Mouse (Mus musculus): Measurements from ENCODE around the gene Olfr659.

GRCm38 (mm10) chr7:104624494-104624893 is 42.1 kb upstream of the Olfr659 start, which contains the start of gene Olfr657:
- no peak for TF ChIP-seq GATA1 (IDR thresholded peaks at IDR 0.05; ENCODE audit: low read length)
- no peak for TF ChIP-seq TAL1 (IDR thresholded peaks at IDR 0.05; ENCODE audit: low read length)

All from erythroblast, embryonic 14.5 days (primary cell).